Mouse (Mus musculus) inflammation-experienced regulatory T-cells, adult 16 weeks (primary cell): ENCODE results near the gene Usf1. TPM values are rescaled to one million over a fixed set of nuclear protein-coding genes. Genes with fewer than 3 reads are reported as not detected.

Experiments used
- polyA plus RNA-seq: library from polyadenylated mRNA; unstranded; fragments of 100-300 nt; shearing (Covaris generic); gene quantifications from one replicate; pipeline ENCODE4 v1.2.1, GENCODE M21; 2017

Gene Usf1
- 108 TPM for polyA plus RNA-seq

GRCm38 (mm10) chr1:171410947-171411484 lies at the start of gene Usf1:
Usf1 (plus strand) TSS chr1:171411313.

GRCm38 (mm10) chr1:171369845-171370556 lies 41.1 kb upstream of the Usf1 start, which contains the start of gene Nectin4:
Nectin4 (plus strand) TSS chr1:171370099.

GRCm38 (mm10) chr1:171388376-171389102 lies 22.6 kb upstream of the Usf1 start, which contains the start of gene Arhgap30:
Arhgap30 (plus strand) TSS chr1:171388954.

GRCm38 (mm10) chr1:171418660-171419059 lies 7.5 kb downstream of the Usf1 start, which contains the start of gene Tstd1:
Tstd1 (plus strand) TSS chr1:171418872.

GRCm38 (mm10) chr1:171437264-171438013 lies 26.3 kb downstream of the Usf1 start, which contains the start of gene F11r:
F11r (plus strand) TSS chr1:171437535.

Other genes with a start within 250 kb of the Usf1 start
- not detected for gene Pcp4l1, start 215.0 kb upstream of the Usf1 start, polyA plus RNA-seq
- 0.15 TPM for gene Nr1i3, start 197.3 kb upstream of the Usf1 start, polyA plus RNA-seq
- 40.9 TPM for gene Tomm40l, start 188.8 kb upstream of the Usf1 start, polyA plus RNA-seq
- 0.79 TPM for gene Apoa2, start 186.3 kb upstream of the Usf1 start, polyA plus RNA-seq
- gene Fcer1g, start 176.9 kb upstream of the Usf1 start, polyA plus RNA-seq: 15.8 TPM
- not detected for gene Adamts4, start 160.9 kb upstream of the Usf1 start, polyA plus RNA-seq
- gene Ndufs2, start 159.9 kb upstream of the Usf1 start, polyA plus RNA-seq: 200 TPM
- gene B4galt3, start 141.0 kb upstream of the Usf1 start, polyA plus RNA-seq: 50.4 TPM
- gene Ppox, start 130.1 kb upstream of the Usf1 start, polyA plus RNA-seq: 92.4 TPM
- gene Usp21, start 123.3 kb upstream of the Usf1 start, polyA plus RNA-seq: 69.0 TPM
- 61.0 TPM for gene Ufc1, start 116.3 kb upstream of the Usf1 start, polyA plus RNA-seq
- gene Dedd, start 82.2 kb upstream of the Usf1 start, polyA plus RNA-seq: 44.3 TPM
- 57.0 TPM for gene Nit1, start 65.7 kb upstream of the Usf1 start, polyA plus RNA-seq
- gene Pfdn2, start 65.6 kb upstream of the Usf1 start, polyA plus RNA-seq: 115 TPM
- not detected for gene Klhdc9, start 50.5 kb upstream of the Usf1 start, polyA plus RNA-seq
- not detected for gene Nectin4, start 41.2 kb upstream of the Usf1 start, polyA plus RNA-seq
- 270 TPM for gene Arhgap30, start 22.4 kb upstream of the Usf1 start, polyA plus RNA-seq
- gene Tstd1, start 7.6 kb downstream of the Usf1 start, polyA plus RNA-seq: 3.8 TPM
- 0.52 TPM for gene F11r, start 26.2 kb downstream of the Usf1 start, polyA plus RNA-seq
- 11.9 TPM for gene Alyref2, start 92.2 kb downstream of the Usf1 start, polyA plus RNA-seq
- gene Itln1, start 124.0 kb downstream of the Usf1 start, polyA plus RNA-seq: not detected
- gene Cd244a, start 147.9 kb downstream of the Usf1 start, polyA plus RNA-seq: 0.46 TPM
- 167 TPM for gene Ly9, start 196.1 kb downstream of the Usf1 start, polyA plus RNA-seq
- 16.1 TPM for gene Slamf7, start 241.7 kb downstream of the Usf1 start, polyA plus RNA-seq